Mouse (Mus musculus) G1E (cell line): ENCODE measurements around the gene Phf6. TPM values are rescaled to one million over a fixed set of nuclear protein-coding genes. Genes with fewer than 3 reads are reported as not detected.
A peak's percentile ranks its signal among the peaks of the same experiment; 100 is the strongest.

ENCODE experiments used
- ATAC-seq: 2 replicates; pipeline ENCODE4 v1.8.0; 2016; ENCODE audit warnings: mild to moderate bottlenecking; ENCODE audit not compliant: insufficient number of reproducible peaks, poor library complexity, low FRiP score, severe bottlenecking; ENCODE audit errors: extremely low read depth
- DNase-seq: peaks from one replicate; pipeline ENCODE4 v3.0.0; 2012; ENCODE audit warnings: low spot score
- H3K27me3 ChIP-seq: 2 replicates; pipeline ENCODE4 v1.6.1; 2012; ENCODE audit warnings: mild to moderate bottlenecking, low read length, inconsistent platforms; ENCODE audit not compliant: insufficient read depth
- H3K36me3 ChIP-seq: replicated peaks from 2 replicates; pipeline ENCODE3; 2012; ENCODE audit warnings: mild to moderate bottlenecking, inconsistent platforms
- H3K4me1 ChIP-seq: 2 replicates; pipeline ENCODE4 v1.6.1; 2012; ENCODE audit warnings: low read depth, low read length, inconsistent platforms, mixed read lengths; ENCODE audit not compliant: insufficient read depth
- H3K4me3 ChIP-seq: 2 replicates; pipeline ENCODE4 v1.5.1; 2012; ENCODE audit warnings: low read depth, mild to moderate bottlenecking, inconsistent platforms, low read length, moderate library complexity, mixed read lengths
- H3K9me3 ChIP-seq: replicated peaks from 2 replicates; pipeline ENCODE4 v1.6.1; 2012; ENCODE audit warnings: inconsistent platforms
- CTCF ChIP-seq: IDR thresholded peaks from 2 replicates; pipeline ENCODE4 v1.5.1; 2012; ENCODE audit warnings: low read depth, low read length, inconsistent platforms, mixed read lengths
- GATA1 ChIP-seq: IDR thresholded peaks from 2 replicates; pipeline ENCODE4 v1.6.1; 2012; ENCODE audit warnings: borderline replicate concordance, low read length, inconsistent platforms, mixed read lengths
- GATA2 ChIP-seq: IDR thresholded peaks from 2 replicates; pipeline ENCODE4 v1.6.1; 2012; ENCODE audit warnings: low read depth, low read length, inconsistent platforms, borderline replicate concordance
- POLR2AphosphoS5 ChIP-seq: IDR thresholded peaks from 2 replicates; pipeline ENCODE4 v1.6.1; 2012; ENCODE audit warnings: low read depth, low read length, inconsistent platforms; ENCODE audit not compliant: insufficient replicate concordance
- TAL1 ChIP-seq: conservative IDR thresholded peaks from 2 replicates; pipeline ENCODE4 v1.6.1; 2012; ENCODE audit warnings: low read depth, low read length, inconsistent platforms, mixed read lengths
- polyA plus RNA-seq: library from polyadenylated mRNA; stranded (reverse); fragments of >175 nt; gene quantifications from 2 replicates; pipeline ENCODE4 v1.2.3, GENCODE M21; 2012
- total RNA-seq, 2 experiments: library from RNA; stranded (forward) in 1 of 2; stranded (reverse) in 1 of 2; fragments of 200-1000 nt in 1 of 2; fragments of >200 nt in 1 of 2; fragmentation: Nextera tagmentation in 1 of 2; gene quantifications; 2 replicates each; pipeline ENCODE4 v1.2.3; 2014 to 2017

Gene Phf6
- total and polyA plus RNA-seq, 3 experiments = 6.6 to 53.1 (median 45.9) TPM

GRCm38 (mm10) chrX:52945509-52945908 lies 33.4 kb downstream of the Phf6 start:
- Histone ChIP-seq H3K4me1 (no peaks in the 10 kb centered on the region), H3K36me3 (peaks cover 54% of the 10 kb centered on the region), H3K27me3 (no peaks in the 10 kb centered on the region), H3K9me3 (no peaks in the 10 kb centered on the region), H3K4me3 (no peak overlapping the region)
- ATAC-seq (no peak), DNase-seq (no peak)
- TF ChIP-seq CTCF (no peak), POLR2AphosphoS5 (no peak), GATA1 (no peak), GATA2 (no peak), TAL1 (no peak)

GRCm38 (mm10) chrX:52949713-52950112 lies 37.6 kb downstream of the Phf6 start:
- Histone ChIP-seq H3K9me3 (no peaks in the 10 kb centered on the region), H3K4me3 (no peak overlapping the region), H3K27me3 (no peaks in the 10 kb centered on the region), H3K36me3 (peaks cover 69% of the 10 kb centered on the region), H3K4me1 (no peaks in the 10 kb centered on the region)
- ATAC-seq (no peak), DNase-seq (no peak)
- TF ChIP-seq CTCF (no peak), TAL1 (no peak), POLR2AphosphoS5 (no peak), GATA2 (no peak), GATA1 (no peak)

- TF ChIP-seq TAL1 = no peak
- TF ChIP-seq GATA2 = no peak
- TF ChIP-seq GATA1 = no peak
- TF ChIP-seq POLR2AphosphoS5 = no peak
- TF ChIP-seq CTCF = no peak
- Histone ChIP-seq H3K36me3 (peaks cover 39% of the 10 kb centered on the region), H3K4me1 (no peaks in the 10 kb centered on the region), H3K27me3 (no peaks in the 10 kb centered on the region), H3K9me3 (no peaks in the 10 kb centered on the region), H3K4me3 (no peak overlapping the region)
- DNase-seq = no peak
- ATAC-seq = no peak
Measured at GRCm38 (mm10) chrX:52956942-52957341, 44.9 kb downstream of the Phf6 start.

GRCm38 (mm10) chrX:52961559-52962110 lies 49.6 kb downstream of the Phf6 start:
- ATAC-seq = no peak
- Histone ChIP-seq H3K4me3 (no peak overlapping the region), H3K27me3 (no peaks in the 10 kb centered on the region), H3K9me3 (no peaks in the 10 kb centered on the region), H3K36me3 (peaks cover 10% of the 10 kb centered on the region), H3K4me1 (no peaks in the 10 kb centered on the region)
- no peak for DNase-seq
- no peak for TF ChIP-seq CTCF

- Histone ChIP-seq H3K4me3 (no peak overlapping the region), H3K4me1 (no peaks in the 10 kb centered on the region), H3K36me3 (no peaks in the 10 kb centered on the region), H3K9me3 (no peaks in the 10 kb centered on the region), H3K27me3 (no peaks in the 10 kb centered on the region)
- DNase-seq = no peak
- TF ChIP-seq POLR2AphosphoS5 (no peak), GATA1 (no peak), GATA2 (no peak), TAL1 (no peak)
- ATAC-seq = no peak
Measured at GRCm38 (mm10) chrX:52965149-52965548, 53.1 kb downstream of the Phf6 start.

GRCm38 (mm10) chrX:52971211-52972006 lies 59.3 kb downstream of the Phf6 start:
- TF ChIP-seq CTCF (no peak), TAL1 (0 out of 2 replicates have a peak, but pooled peaks have one; percentile 22)
- Histone ChIP-seq H3K36me3 (no peaks in the 10 kb centered on the region), H3K4me3 (no peak overlapping the region), H3K9me3 (no peaks in the 10 kb centered on the region), H3K4me1 (peaks cover 8% of the 10 kb centered on the region), H3K27me3 (no peaks in the 10 kb centered on the region)
- peak; percentile 15 for DNase-seq
- ATAC-seq = peak; percentile 94

- no peaks in the 10 kb centered on the region for H3K9me3 ChIP-seq
- no peaks in the 10 kb centered on the region for H3K36me3 ChIP-seq
- H3K4me1 ChIP-seq = peaks cover 8% of the 10 kb centered on the region
- H3K27me3 ChIP-seq = no peaks in the 10 kb centered on the region
- H3K4me3 ChIP-seq = no peak overlapping the region
- TF ChIP-seq GATA1 (no peak), GATA2 (no peak), TAL1 (no peak), CTCF (no peak), POLR2AphosphoS5 (no peak)
- DNase-seq = no peak
- no peak for ATAC-seq
Measured at GRCm38 (mm10) chrX:52972129-52972528, 60.1 kb downstream of the Phf6 start.
